Mouse (Mus musculus) left cerebral cortex, adult 8-10 months (tissue): ENCODE measurements at regions not wholly inside any gene's neighbourhood (a gene's known extent, or its start where the extent isn't known, plus 50 kb on each side); places are given as distances from the start of the nearest gene placed in this dataset.
"Not testable (repeated sequence)": the region's sequence is repeated elsewhere in the genome, so short reads cannot be mapped to it uniquely, and the experiment has no call there.

Experiments used
- DNase-seq, 2 experiments: peaks; one replicate each; pipeline ENCODE4 v3.0.0; 2022; ENCODE audit warnings: low spot score in 2 of 2

DNA sequence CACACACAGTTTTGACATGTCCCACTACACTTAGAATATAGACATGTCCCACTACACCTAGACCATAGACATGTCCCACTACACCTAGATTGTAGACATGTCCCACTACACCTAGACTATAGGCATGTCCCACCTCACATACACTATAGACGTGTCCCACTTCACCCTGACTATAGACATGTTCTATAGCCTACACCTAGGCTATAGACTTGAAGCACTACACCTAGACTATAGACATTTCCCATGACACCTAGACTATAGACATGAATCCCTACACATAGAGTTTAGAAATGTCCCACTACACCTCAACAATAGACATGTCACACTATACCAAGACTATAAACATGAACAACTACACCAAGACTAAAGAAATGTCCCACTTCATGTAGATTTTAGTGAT, 2580.9 kb downstream of the Gm37988 start:
- DNase-seq = no peak

DNA sequence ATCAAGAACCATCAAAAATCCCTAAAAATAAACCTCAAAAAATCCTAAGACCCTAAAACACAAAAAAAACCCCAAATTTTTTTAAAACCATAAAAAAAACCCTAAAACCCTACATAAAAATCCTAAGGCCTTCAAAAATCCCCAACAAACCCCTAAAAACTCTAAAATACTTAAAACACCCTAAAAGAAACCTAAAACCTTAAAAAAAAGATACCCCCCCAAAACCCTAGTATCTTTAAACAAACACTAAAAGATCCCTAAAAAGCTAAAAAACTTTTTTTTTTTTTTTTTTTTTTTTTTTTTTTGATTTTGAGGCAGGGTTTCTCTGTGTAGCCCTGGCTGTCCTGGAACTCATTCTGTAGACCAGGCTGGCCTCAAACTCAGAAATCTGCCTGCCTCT, 2585.8 kb downstream of the Gm37988 start:
- DNase-seq = no peak

DNA sequence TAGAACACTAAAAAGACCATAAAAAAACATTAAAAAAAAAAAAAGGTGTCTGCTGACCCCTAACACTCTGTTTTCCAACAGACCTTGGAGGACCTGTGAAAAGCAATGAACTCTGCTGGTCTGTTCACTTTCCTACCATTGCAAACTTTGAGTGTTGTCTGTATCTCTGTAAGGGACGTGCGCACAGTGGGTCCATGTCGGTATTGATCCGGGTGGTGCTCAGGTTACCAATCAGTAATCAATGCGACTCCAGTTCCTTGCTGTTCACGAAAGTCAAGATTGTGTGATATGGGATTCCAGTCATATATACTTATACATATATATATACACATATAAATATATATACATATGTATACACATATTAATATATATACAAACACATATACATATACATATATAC, 2586.5 kb downstream of the Gm37988 start:
- DNase-seq = no peak

DNA sequence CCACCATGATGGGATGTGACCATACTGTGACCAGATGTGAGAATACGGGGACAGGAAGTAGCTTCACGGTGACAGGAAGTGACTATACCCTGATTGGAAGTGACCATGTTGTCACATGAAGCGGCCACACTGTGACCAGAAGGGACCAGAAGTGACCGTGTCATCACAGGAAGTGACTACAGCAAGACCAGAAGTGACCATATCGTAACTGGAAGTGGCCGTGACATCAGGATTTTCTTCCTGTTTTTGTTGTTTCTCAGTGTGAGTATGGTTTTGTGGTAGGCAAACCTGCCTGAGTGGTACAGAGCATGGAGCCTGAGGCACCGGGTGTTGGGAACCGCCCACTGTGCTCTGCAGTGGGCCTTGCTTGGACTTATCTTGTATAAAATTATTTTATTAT, 2587.8 kb downstream of the Gm37988 start:
- no peak for DNase-seq

GRCm38 (mm10) chr1:7396867-7397806, 2589.4 kb downstream of the Gm37988 start:
- DNase-seq = peak; percentile 34 to 35

DNA sequence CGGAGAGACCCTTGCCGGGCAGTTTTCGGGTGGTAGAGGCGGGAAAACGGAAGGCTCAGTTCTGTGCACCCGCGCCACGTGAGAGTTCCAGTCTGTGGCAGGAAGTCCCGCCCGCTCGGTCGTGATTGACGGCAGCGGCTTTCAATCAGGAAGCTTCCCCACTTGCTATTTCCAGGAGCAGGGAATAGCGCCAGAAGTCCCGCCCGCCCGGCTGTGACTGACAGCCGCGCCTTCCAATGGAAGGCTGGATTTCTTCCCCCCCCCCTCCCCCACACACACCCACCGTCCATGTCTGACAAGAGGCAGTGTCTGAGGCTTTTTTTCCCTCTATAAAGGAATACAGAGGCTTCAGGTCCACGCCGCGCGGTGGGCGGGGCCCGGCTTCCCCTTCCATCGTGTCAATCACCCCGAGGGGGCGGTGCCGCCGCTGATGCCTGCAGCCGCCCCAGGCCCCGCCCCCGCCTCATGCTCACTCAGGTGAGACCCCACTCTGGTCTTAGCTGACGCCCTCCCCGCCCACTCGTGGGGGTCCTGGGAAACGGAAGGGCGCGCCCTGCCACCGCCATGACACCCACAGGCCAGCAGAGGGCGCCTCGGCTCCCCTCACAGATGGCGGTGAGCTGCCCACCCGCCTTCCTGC, 2590.2 kb downstream of the Gm37988 start:
- peak; percentile 97 to 99 for DNase-seq

DNA sequence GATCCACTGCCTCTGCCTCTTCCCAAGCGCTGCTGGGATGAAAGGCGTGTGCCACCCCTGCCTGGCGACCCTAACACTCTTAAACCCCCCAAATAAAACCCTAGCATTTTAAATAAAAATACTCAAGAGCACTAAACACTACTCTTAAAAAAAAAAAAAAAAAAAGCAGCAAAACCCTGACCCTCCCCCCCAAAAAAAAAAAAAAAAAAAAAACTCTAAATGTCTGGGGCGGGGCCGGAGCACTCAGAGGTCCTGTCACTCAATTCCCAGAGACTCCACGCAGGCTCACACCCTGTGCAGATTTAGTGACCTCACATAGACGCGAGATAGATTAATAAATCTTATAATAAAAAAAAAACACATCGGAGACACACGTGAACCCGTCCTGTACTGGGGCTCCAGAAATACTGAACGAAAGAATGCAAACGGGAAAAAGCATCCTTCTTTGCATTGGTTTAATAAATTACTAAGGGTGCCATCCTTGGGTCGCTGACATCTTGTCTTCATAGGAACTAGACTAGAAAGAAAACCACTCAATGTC, 2591.1 kb downstream of the Gm37988 start:
- DNase-seq = no peak

DNA sequence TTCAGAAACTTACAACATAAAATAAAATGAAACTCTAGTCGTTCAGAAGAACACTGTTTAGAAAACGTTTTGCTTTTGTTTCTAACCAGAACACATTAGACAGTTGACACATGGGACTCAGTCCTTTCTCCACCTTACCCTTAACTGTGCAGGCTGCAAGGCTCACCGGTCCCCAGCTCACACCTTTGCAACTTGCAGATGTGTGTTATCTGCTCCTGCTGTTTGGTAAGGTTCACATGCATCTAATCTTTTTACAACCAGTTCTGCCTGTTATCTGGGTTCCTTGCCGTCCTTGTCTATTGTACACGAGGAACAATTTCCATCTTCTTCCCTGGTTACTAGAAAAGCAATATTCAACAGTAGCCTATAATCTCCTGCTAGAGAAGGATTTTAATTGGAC, 2598.0 kb downstream of the Gm37988 start:
- not testable (repeated sequence) for DNase-seq

DNA sequence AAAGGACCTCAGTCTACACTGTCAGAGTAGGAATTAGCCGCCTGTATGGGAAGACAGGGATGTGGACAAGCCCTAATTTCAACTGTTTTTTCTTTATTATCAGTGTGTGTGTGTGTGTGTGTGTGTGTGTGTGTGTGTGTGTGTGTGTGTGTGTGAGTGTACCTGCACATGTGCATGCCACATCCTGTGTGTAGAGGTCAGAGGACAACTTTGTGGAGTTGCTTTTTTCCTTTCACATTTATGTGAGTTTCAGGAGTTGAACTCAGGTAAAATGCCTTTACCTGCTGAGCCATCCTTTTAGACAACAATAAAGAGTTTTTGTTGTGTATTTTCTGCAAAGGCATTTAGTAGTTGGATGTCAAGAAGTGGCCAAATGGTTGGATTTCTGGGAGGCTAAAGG, 2606.8 kb downstream of the Gm37988 start:
- no peak for DNase-seq

DNA sequence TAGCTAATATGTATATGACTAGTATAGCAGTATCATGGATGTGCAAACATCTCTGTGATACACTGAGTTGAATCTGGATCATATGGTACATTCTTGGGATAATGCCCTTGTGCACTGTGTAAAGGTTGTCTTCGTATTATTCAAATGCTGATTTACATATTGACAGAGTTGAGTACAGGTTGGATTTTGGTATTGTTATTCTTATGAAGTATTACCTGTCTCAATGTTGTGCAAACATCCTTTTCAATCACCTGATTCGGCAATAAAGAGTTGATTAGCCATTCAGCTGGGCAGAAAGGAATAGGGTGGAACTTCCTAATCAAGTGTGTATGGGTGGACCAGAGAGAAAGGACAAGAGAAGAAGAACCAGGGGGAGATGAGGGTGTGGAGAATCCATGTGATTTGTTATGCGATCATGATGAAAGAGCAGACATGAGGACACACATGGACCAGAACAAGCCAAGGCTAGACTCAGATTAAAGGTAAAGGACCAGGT, 2644.0 kb downstream of the Gm37988 start:
- no peak for DNase-seq

DNA sequence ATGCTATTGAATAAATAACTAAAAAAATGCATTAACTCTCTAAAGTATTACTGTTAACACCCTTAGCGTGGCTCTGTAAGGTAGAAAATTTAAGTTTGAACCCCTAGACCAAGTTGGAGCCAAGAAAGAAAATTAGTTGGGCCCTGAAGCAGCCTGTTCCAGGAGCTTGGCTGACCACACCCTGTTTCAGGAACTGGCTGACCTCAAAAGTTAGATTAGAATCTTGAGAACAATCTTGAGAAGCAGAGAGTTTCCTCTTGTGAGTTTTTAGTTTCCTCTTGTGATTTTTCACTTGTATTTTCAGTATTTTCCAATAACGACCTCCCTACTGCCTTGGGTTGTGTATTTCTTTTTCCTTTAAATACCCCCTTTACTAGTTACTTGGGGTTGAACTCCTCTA, 2647.2 kb downstream of the Gm37988 start:
- DNase-seq = no peak

DNA sequence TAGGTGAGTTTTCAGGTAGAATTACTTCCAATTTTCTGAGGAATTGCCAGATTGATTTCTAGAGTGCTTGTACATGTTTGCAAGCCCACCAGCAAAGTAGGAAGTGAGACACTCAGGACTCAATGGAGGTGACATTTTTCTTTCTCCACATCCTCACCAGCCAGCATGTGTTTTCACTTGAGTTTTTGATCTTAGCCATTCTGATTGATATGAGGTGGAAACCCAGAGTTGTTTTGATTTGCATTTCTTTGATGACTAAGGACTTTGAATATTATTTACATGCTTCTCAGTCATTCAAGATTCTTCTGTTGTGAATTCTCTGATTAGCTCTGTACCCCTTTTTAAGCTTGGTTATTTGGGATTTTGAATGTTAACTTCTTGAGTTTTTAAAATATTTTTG, 2650.2 kb downstream of the Gm37988 start:
- no peak for DNase-seq

GRCm38 (mm10) chr1:7494096-7494495, 2686.4 kb downstream of the Gm37988 start:
- no peak for DNase-seq

DNA sequence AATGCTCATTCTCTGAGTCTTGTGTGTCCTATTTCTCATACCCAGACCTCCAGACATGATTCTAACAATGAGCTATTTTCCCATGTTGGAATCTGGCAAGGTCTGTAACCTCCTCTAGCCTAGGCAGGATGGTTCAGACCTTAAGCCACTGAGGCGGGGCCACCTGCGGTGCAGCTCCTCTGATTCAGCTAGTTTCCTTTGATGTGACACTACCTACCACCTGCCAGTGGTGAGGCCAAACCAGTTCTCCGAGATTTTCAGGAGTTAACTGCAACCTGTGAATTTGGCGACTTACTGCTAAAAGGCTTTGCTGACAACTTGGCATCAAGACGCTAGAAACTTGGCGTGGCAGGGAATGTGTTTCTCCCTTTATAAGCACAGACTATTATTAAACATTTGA, 2691.3 kb downstream of the Gm37988 start:
- no peak for DNase-seq

- DNase-seq = no peak
Measured at GRCm38 (mm10) chr1:7502363-7502762, 2694.7 kb downstream of the Gm37988 start.

GRCm38 (mm10) chr1:7518791-7519190, 2711.1 kb downstream of the Gm37988 start:
- no peak for DNase-seq

DNA sequence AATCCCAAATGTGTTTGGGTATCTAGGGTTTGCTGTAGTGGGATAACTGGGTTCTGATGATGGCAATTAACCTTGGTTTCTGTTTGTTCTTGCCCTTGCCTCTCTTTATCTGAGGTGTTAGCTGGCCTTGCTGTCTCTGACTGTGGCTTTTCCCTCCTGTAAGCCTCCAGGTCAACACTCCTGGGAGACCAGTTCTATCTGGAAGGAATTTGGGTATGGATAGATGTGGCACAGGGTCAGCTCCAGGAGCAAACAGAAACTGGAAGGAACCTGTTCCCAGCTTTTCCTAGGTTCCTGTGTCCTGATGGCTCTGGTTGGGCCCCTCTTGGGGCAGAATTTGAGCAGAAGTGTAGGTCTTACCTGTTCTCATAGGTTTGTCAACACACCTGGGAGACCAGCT, 2725.8 kb downstream of the Gm37988 start:
- no peak for DNase-seq

DNA sequence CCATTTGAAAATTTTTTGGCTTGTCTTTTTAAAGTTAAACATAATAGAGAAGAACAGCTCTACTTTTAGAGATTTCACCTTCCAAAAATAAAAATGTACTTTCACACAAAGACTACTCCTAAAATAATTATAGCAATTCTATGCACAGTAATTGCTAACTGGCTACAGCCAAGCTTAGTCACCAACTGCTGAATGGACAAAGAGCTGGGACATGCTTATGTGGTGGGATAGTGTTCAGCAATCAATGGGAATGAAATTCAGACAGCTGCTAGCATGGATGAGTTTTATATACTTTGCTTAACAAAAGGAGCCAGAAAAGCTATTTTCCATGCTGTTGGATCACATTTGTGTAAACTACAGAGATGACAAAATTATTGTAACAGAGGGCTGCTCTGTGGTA, 2727.5 kb downstream of the Gm37988 start:
- DNase-seq = peak in 1 of 2 experiments; percentile 30

GRCm38 (mm10) chr1:7543492-7543891, 2735.8 kb downstream of the Gm37988 start:
- no peak for DNase-seq

DNA sequence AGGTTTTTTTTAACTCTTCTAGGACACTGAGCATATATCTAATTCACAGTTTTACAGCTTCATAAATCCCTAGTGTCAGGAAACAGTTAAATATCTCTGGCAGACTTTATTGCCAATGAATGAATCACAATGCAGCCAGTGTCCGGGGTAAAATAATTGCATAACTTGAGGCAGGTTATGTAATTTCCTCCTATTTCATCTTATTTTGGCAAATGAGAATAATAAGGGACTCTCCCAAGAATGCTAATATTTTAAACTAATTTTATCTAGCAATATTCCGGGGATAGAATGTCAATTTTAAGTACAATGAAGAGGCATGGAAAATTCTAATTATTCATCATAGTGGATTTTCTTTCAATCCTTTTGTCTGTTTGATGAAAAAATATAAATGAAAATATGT, 2740.6 kb downstream of the Gm37988 start:
- no peak for DNase-seq

DNA sequence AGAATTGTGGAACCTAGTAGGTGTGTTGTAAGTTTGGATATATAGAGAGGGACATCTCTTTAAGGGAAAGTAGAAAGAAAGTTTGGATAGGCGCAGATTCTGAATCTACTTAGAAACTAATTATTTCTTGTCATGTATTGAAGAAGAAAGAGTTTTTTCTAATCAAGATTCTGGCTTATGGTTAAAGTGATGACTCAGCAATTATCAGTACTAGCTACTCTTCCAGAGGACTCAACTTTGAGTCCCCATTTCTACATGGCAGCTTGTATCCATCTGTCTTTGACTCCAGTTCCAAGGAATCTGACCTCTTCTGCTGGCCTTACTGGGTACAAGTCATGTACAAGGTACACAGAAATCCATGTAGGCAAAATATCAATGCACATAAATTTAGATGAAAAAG, 2767.1 kb downstream of the Gm37988 start:
- no peak for DNase-seq

GRCm38 (mm10) chr1:7586409-7586808, 2778.7 kb downstream of the Gm37988 start:
- no peak for DNase-seq
